Mouse (Mus musculus) thymus, postnatal 14 days (tissue): ENCODE results near the gene Mospd3.
"Not testable (repeated sequence)": the region's sequence is repeated elsewhere in the genome, so short reads cannot be mapped to it uniquely, and the experiment has no call there.

Experiments used
- DNase-seq: peaks from one replicate; pipeline ENCODE4 v3.0.0; 2021

Gene Mospd3

GRCm38 (mm10) chr5:137614921-137615320, 14.1 kb upstream of the Mospd3 start:
- not testable (repeated sequence) for DNase-seq

GRCm38 (mm10) chr5:137613550-137613949, 12.7 kb upstream of the Mospd3 start, which contains the start of gene Pcolce:
Pcolce (minus strand) TSS chr5:137613784.
- DNase-seq = no peak

- no peak for DNase-seq
Observed at GRCm38 (mm10) chr5:137613076-137613475, 12.2 kb upstream of the Mospd3 start.

- DNase-seq = no peak
Observed at GRCm38 (mm10) chr5:137611245-137611602, 10.4 kb upstream of the Mospd3 start.

GRCm38 (mm10) chr5:137610548-137611244, 9.8 kb upstream of the Mospd3 start:
- DNase-seq = no peak

- DNase-seq = no peak
Observed at GRCm38 (mm10) chr5:137610056-137610455, 9.2 kb upstream of the Mospd3 start.

GRCm38 (mm10) chr5:137609292-137609691, 8.4 kb upstream of the Mospd3 start:
- DNase-seq = no peak

GRCm38 (mm10) chr5:137608654-137609190, 7.9 kb upstream of the Mospd3 start:
- DNase-seq = no peak

- no peak for DNase-seq
Observed at GRCm38 (mm10) chr5:137607860-137608653, 7.2 kb upstream of the Mospd3 start.

- peak; percentile 39 for DNase-seq
Observed at GRCm38 (mm10) chr5:137601365-137601729, 489 bp upstream of the Mospd3 start.

GRCm38 (mm10) chr5:137600281-137600618, 608 bp downstream of the Mospd3 start:
- no peak for DNase-seq

GRCm38 (mm10) chr5:137599600-137599999, 1.3 kb downstream of the Mospd3 start:
- DNase-seq = no peak

GRCm38 (mm10) chr5:137598100-137598826, 2.6 kb downstream of the Mospd3 start:
- DNase-seq = no peak

GRCm38 (mm10) chr5:137597625-137598024, 3.2 kb downstream of the Mospd3 start:
- no peak for DNase-seq

- peak; percentile 48 for DNase-seq
Observed at GRCm38 (mm10) chr5:137596601-137597261, 4.1 kb downstream of the Mospd3 start.

- no peak for DNase-seq
Observed at GRCm38 (mm10) chr5:137595921-137596320, 4.9 kb downstream of the Mospd3 start.

GRCm38 (mm10) chr5:137590507-137590906, 10.4 kb downstream of the Mospd3 start:
- DNase-seq = no peak

GRCm38 (mm10) chr5:137584976-137585375, 15.9 kb downstream of the Mospd3 start:
- DNase-seq = peak; percentile 83

- peak; percentile 63 for DNase-seq
Observed at GRCm38 (mm10) chr5:137583670-137584169, 17.1 kb downstream of the Mospd3 start.

- DNase-seq = no peak
Observed at GRCm38 (mm10) chr5:137582702-137583101, 18.2 kb downstream of the Mospd3 start.

- no peak for DNase-seq
Observed at GRCm38 (mm10) chr5:137580246-137580645, 20.6 kb downstream of the Mospd3 start.

GRCm38 (mm10) chr5:137574470-137574901, 26.4 kb downstream of the Mospd3 start:
- DNase-seq = no peak
